Mouse (Mus musculus) C3H10T1/2 (cell line): Measurements from ENCODE around the gene Rab3d. TPM values are rescaled to one million over a fixed set of nuclear protein-coding genes. Genes with fewer than 3 reads are reported as not detected.

Experiments used
- polyA plus RNA-seq, 2 experiments: library from polyadenylated mRNA; unstranded; fragments of >200 nt; fragmentation: generic; extraction: Trizol; gene quantifications; one replicate each; pipeline ENCODE4 v1.2.1; 2012; ENCODE audit warnings: missing spikeins in 2 of 2

Rab3d gene
- 10 to 100 TPM in 1 of 2 experiments, 1 to 10 TPM in 1; 2.4 to 10.6 TPM for polyA plus RNA-seq

DNA sequence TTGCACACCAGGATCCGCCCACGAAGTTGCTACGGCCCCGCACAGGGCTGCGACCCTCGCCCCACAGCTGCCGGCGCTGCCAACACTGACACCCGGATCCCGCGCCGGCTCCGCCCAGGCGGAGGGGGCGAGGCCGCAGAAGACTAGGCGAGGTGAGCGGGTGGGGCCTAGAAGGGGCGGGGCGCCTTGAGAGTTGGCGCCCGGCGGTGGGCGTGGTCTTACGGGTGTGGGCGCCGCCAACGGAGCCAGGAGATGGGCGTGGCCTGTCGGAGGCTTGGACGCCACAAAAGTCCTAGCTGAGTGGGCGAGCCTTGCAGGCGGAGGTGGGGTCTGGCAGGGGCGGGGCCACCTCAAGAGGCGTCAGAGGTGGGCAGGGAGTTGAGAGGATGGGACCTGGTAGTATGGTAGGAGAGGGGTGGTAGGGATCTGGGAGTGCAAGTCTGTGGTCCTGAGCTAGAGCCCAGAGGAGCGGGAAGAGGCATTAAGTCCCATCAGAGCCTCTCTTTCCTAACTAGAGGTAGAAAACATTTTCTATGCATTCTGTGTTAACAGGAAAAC, at the start of gene Rab3d:
Gene Rab3d, minus strand, starts transcription at position 158 of the 558 bp plus-strand sequence.

DNA sequence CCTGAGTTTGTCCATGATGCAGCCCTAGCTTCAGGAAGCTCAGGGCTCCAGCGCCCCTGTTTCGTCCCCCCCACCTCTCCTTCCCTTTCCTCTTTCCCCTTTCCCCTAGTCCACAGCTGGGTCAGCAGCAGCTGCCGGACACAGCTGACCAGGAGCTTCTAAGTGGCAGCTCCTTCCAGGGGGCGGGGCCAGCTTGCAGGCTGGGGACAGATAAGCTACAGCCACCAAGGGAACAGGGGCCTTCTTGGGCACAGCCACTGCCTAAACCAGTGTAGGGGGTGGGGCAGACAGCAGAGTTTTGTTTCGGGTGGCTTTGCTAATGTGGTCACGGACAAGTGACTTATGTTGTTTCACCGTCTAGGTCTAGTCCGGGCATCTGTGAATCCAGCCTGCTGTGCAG, 45.4 kb upstream of the Rab3d start, which contains the start of gene Epor:
Gene Epor, minus strand, starts transcription at position 90 of the 400 bp plus-strand sequence.

DNA sequence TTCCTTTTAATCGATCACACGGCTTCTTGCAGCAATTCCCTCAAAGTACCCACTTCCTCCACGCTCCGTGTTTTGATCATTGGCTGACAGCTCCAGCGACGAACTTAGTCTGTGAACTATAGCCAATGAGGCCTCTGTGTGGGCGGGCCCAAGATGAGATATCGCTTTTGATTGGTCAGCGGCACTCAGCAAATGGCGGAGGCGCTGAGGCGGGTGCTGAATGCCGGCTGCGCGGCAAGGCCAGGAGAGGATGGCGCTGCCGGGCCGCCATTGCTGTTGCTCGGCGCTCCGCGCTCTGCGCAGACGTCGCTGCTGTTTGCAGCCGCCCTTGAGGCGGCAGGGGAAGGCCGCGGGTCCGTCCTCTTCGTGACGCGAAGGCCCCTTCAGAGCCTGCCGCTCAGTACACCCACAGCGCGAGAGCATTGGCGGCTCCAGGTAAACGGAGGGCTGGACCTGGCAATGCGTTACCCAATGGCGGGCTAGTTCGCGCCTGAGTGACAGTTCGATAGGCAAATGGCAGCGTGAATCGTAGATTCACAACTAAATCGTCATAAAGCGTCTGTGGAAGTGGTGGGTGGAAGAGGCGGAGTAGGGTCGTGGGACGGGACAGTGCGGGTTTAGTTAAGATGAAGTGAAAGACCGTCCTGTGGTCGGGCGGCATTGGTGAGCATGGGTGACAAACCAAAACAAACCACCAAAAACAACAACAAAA, 37.7 kb upstream of the Rab3d start, which contains the start of gene Swsap1:
Gene Swsap1, plus strand, starts transcription at position 186 of the 712 bp plus-strand sequence.

DNA sequence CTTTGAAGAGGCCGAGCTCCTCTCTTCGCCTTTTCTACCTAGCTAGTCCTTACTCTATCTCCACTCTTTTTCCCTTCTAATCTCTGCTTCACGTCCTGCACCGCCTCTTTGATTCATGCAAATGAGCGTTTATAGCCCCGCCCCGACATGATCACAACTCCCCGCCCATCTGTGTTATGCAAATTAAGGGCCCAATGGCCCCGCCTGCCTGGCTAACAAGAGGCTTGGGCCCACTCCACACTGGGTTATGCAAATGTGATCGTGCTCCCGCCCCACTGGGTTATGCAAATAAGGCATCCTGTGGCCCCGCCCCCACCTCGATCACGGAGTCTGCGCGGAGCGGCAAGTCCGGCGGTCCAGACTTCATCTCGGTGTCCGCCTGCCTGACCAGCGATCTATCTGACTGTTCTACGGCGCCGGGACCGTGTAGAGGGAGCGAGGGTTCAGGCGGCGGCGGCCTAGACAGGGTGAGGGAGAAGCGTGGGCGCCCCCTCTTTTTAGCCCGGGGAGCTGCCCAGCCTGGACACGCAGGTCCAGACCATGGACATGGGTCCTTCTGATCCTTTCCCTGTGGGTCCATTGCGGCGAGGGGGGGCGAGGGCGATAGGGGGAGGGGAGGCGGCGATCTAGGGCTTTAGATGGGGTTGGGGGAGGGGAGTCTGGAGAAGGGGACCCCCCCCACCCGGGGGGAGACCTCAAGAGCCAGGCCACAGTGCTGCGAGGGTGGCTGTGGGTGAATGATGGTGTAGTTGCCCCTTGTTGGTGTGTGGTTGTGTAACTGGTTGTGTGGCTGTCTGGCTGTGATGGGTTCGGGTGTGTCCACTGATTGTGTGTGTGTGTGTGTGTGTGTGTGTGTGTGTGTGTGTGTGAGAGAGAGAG, 18.9 kb upstream of the Rab3d start, which contains the start of gene Plppr2:
Gene Plppr2, plus strand, starts transcription at position 342 of the 879 bp plus-strand sequence.

DNA sequence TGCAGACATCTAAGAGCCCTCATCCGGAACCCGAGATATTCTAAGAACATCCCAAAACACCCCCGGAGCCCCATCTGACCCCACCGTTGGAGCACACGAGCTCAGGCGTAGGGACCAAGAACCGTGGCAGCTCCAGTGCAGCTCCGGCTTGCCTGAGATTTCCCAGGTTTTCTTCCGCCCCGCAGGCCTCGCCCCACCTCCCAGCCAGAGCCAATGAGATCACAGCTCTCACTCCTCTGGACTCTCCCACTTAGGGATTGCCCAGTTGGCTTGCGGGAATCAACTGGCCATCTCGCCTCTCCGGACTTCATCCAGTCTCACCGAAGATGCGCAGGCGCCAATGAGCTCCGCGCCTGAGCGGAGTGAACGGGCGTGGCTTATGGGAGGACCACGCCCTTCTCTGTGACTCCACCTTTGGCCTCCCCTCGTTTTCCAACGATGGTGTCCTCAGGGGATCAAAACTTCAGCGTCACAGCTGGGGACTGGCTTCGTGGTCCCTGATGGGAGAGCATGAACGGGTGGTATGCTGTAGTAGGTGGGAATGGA, 9.3 kb upstream of the Rab3d start, which contains the start of the genes Ccdc159 and Tmem205:
Gene Ccdc159, plus strand, starts transcription at position 264 of the 546 bp plus-strand sequence.
Gene Tmem205, minus strand, starts transcription at position 349 of the 546 bp plus-strand sequence.

Other genes starting within 250 kb of the Rab3d start
- 10 to 100 TPM; 24.4 to 32.6 TPM for gene Ldlr, start 194.7 kb downstream of the Rab3d start, polyA plus RNA-seq
- gene Spc24, start 157.9 kb downstream of the Rab3d start, polyA plus RNA-seq, result 10 to 100 TPM; 66.5 to 79.4 TPM
- gene Kank2, start 119.4 kb downstream of the Rab3d start, polyA plus RNA-seq, result 10 to 100 TPM; 13.4 to 57.5 TPM
- not detected for gene Angptl8, start 82.7 kb downstream of the Rab3d start, polyA plus RNA-seq
- gene Dock6, start 65.6 kb downstream of the Rab3d start, polyA plus RNA-seq, result 10 to 100 TPM in 1 of 2 experiments, 1 to 10 TPM in 1; 2.3 to 10.7 TPM
- gene Ccdc159, start 9.3 kb upstream of the Rab3d start, polyA plus RNA-seq, result 1 to 10 TPM; 2.1 to 6.2 TPM
- 100 to 1,000 TPM in 1 of 2 experiments, 10 to 100 TPM in 1; 68.4 to 138 TPM for gene Tmem205, start 9.4 kb upstream of the Rab3d start, polyA plus RNA-seq
- 10 to 100 TPM; 10.1 to 21.5 TPM for gene Plppr2, start 18.8 kb upstream of the Rab3d start, polyA plus RNA-seq
- 1 to 10 TPM; 6.5 to 8.7 TPM for gene Swsap1, start 37.6 kb upstream of the Rab3d start, polyA plus RNA-seq
- gene Epor, start 45.3 kb upstream of the Rab3d start, polyA plus RNA-seq, result under 1 TPM; 0.04 to 0.52 TPM
- 10 to 100 TPM in 1 of 2 experiments, 1 to 10 TPM in 1; 4.1 to 10.4 TPM for gene Rgl3, start 71.3 kb upstream of the Rab3d start, polyA plus RNA-seq
- 1 to 10 TPM in 1 of 2 experiments, under 1 TPM in 1; 0.64 to 1.9 TPM for gene Ccdc151, start 84.4 kb upstream of the Rab3d start, polyA plus RNA-seq
- gene Prkcsh, start 84.6 kb upstream of the Rab3d start, polyA plus RNA-seq, result 100 to 1,000 TPM; 110 to 200 TPM
- under 1 TPM in 1 of 2 experiments, not detected in 1; 0.05 TPM for gene Elavl3, start 133.8 kb upstream of the Rab3d start, polyA plus RNA-seq
- gene Gm49318, start 153.1 kb upstream of the Rab3d start, polyA plus RNA-seq, result not detected
- 10 to 100 TPM in 1 of 2 experiments, 1 to 10 TPM in 1; 4.2 to 10.3 TPM for gene Zfp653, start 153.2 kb upstream of the Rab3d start, polyA plus RNA-seq
- gene Ecsit, start 167.2 kb upstream of the Rab3d start, polyA plus RNA-seq, result 10 to 100 TPM; 15.6 to 33.1 TPM
- gene Cnn1, start 181.0 kb upstream of the Rab3d start, polyA plus RNA-seq, result under 1 TPM; 0.05 to 0.18 TPM
- gene Elof1, start 199.0 kb upstream of the Rab3d start, polyA plus RNA-seq, result 100 to 1,000 TPM; 183 to 259 TPM
- not detected for gene Acp5, start 217.5 kb upstream of the Rab3d start, polyA plus RNA-seq
- 10 to 100 TPM; 51.2 to 91.4 TPM for gene Pigyl, start 238.7 kb upstream of the Rab3d start, polyA plus RNA-seq